Mouse (Mus musculus): ENCODE data around the gene Etv4.

Etv4 gene

GRCm38 (mm10) chr11:101785143-101785851, at the start of gene Etv4:
TSS of gene Etv4 (minus strand) at chr11:101785371.
- DNase-seq, result peak; percentile 82 to 85

- DNase-seq, result no peak
Observed at GRCm38 (mm10) chr11:101832001-101832400, 46.8 kb upstream of the Etv4 start.

DNA sequence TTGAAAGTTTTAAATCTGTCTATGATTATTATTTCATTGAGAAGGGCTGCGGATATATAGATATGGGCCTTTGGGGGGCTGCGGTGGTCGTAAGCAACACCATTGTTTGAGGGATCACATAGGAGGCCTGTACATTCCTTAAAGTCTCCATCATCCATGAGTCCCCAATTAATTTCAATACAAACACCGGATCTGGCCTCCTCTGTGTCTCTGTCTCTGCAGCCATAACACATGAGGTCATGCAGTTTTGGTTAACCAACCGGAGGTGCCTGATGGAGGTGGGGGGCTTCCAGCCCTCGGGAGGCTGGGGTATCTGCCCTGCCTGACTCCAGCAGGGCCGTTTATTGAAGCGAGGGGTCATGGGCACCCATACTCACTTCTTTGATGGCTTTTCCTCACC, 45.4 kb upstream of the Etv4 start:
- DNase-seq, result no peak

DNA sequence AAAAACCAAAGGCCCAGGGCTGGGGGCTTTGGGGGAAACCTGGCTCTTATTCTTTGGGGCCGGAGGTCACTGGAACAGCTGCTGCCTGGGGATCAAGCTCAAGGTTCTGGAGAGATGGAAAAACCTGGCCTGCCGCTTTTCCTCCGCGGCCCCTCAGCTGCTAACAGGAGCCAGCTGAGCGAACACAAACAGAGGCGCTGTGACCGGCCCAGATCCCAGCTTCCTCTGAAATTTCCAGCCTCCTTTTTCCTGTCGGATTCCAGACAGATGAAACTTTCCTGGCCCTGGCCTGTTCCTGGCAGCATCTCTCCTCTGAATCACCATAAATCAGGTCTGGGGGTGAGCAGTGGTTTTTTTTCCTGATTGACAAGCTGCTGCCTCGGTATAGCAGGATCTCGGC, 44.9 kb upstream of the Etv4 start:
- no peak for DNase-seq

GRCm38 (mm10) chr11:101828718-101829117, 43.5 kb upstream of the Etv4 start:
- DNase-seq, result no peak

GRCm38 (mm10) chr11:101823210-101823609, 38.0 kb upstream of the Etv4 start:
- DNase-seq, result no peak

DNA sequence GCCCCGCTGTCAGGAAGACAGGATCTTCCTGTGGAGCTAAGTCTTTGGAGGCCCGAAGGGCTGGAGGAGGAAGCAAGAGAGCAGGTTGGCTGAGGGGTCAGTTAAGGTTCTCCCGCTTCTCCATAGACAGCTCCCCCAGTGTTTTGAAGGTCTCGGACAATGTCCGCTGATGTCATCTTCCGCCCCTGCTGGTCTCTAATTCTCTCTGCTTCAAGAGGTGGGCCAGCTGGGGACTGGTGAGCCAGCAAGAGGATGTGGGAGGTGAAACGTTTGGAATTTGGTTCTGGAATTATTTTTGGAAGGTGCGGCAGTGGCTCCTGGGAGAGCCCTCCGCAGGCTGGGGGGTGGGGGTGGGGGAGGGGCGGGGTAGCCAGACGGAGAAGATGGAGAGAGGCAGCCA, 35.7 kb upstream of the Etv4 start:
- no peak for DNase-seq

DNA sequence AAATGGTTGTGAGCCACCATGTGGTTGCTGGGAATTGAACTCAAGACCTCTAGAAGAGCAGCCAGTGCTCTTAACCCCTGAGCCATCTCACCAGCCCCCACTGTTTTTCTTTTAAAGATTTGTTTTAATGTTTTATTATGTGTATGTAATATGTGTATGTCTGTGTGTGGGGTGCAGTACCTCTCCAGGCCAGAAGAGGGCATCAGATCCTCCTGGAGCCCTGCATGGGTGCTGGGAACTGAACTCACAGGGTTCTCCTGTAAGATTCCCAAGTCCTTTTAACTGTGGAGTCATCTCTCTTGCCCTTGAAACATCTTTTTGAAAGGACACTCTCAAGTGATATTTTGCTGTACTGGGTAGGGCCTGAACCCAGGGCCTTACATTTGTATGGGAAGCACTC, 34.7 kb upstream of the Etv4 start:
- no peak for DNase-seq

- no peak for DNase-seq
Observed at GRCm38 (mm10) chr11:101815103-101816085, 30.2 kb upstream of the Etv4 start.

DNA sequence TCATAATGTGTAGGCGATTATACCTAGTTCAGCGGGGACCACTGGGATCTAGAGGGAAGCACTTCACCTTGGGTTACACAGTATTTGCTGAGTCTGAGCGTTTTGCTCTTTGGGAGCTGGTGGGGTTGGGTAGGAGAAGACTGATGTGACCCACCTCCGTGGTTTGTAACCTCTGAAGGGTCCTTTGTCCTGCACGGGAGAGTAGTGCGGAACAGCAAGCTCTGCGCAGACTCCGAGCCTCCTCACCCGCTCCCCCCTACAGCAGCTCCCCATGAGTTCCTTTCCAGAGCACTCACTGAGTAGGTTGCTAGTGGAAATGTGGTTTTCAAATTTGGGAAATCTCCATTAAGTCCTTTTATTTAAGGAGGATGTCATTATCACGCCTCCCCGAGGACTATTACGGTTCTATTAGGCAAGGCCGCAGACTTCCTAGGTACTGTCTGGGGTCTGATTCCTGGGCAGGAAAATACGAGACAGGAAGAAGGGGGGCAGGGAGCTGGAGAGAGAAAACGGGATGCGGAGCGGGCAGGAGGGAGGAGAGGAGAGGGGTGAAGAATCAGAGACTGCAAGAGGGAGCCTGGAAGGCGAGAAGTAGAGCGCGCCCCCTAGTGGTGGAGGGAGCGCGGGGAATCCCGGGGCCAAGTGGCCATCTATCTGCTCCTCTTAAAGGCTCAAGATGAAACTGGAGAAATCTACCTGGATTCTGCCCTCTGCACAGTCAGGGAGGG, 29.4 kb upstream of the Etv4 start:
- peak; percentile 85 to 87 for DNase-seq

GRCm38 (mm10) chr11:101813259-101813658, 28.1 kb upstream of the Etv4 start:
- DNase-seq, result peak; percentile 85 to 87

GRCm38 (mm10) chr11:101809060-101809828, 24.1 kb upstream of the Etv4 start:
- no peak for DNase-seq

DNA sequence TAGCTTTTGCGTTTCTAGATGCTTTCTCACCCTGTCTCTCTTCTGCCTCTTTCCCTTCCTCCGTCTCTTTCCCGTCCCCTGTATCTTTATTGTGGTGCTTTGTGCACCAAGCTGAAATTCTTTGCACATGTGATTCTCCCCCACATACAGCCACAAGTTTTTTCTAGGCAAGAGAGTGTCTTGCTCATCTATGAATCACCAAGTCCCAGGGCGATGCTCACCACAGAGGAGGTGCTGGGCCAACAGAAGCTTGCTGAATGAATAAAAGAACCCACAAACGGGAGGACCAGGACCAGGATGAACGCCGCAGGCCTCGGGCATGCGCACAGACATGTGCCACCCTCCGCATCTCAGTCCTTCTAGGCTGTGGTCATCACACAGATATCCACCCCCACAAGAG, 22.1 kb upstream of the Etv4 start:
- DNase-seq, result no peak

GRCm38 (mm10) chr11:101806741-101807140, 21.6 kb upstream of the Etv4 start:
- no peak for DNase-seq

- no peak for DNase-seq
Observed at GRCm38 (mm10) chr11:101805113-101805704, 20.0 kb upstream of the Etv4 start.

DNA sequence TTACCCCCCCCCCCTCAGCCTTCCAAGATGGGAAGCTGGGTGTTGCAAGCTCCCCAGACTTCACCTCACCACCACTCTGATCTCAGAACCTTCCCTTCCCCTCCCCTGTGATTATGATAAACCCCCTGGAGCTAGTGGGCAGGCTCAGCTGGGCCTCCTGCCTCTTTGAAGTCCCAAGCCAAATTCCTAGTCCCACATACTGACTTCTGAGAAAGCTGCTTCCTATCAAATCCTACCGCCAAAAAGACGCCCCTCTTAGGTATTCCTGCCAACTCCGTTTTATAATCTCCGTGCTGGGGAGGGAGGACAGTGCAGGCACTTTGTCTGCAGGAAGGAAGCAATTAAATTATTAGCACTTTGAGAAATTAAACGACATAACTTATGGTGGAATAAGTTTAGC, 16.2 kb upstream of the Etv4 start:
- DNase-seq, result no peak

DNA sequence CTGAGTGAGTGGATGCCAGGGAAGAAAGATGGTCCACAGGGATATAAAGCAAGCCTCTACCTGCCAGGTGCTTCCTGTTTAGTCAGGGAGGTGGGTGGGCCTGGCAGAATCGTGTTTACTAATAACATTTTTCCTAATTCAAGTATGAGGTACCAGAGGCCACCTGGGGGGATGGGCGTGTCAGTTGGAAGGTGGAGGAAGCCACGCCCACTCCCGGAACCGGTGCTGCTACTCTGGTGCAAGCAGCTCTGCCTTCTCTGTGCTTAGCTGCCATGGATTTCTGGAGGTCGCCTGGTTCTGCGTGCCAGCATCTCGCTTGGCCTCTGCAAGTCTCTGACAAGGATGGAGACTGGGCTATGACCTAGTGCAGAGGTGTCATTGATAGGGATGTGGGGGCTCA, 12.9 kb upstream of the Etv4 start:
- no peak for DNase-seq

DNA sequence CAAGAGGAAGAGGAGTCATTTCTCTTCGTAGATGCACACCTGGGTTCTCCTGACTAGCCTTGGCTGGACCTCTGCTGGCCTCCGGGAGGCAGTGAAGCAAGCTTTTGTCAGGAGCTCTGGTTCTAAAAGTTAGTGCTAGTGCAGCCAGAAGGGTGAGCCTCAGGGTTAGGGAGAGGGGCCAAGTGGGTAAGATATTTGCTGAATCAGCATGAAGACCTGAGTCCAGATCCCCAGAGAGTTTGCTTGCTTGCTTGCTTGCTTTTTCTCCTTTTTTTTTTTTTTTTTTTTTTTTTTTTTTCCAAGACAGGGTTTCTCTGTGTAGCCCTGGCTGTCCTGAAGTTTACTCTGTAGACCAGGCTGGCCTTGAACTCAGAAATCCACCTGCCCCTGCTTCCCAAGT, 12.2 kb upstream of the Etv4 start:
- no peak for DNase-seq

GRCm38 (mm10) chr11:101790811-101791526, 5.8 kb upstream of the Etv4 start:
- DNase-seq, result no peak

GRCm38 (mm10) chr11:101787432-101787831, 2.3 kb upstream of the Etv4 start:
- no peak for DNase-seq

GRCm38 (mm10) chr11:101786651-101787050, 1.5 kb upstream of the Etv4 start:
- DNase-seq, result no peak

- no peak for DNase-seq
Observed at GRCm38 (mm10) chr11:101785852-101786205, 658 bp upstream of the Etv4 start.
